Mouse (Mus musculus) liver, embryonic 14.5 days (tissue): ENCODE data around the gene Panx2. TPM values are rescaled to one million over a fixed set of nuclear protein-coding genes. Genes with fewer than 3 reads are reported as not detected.

Experiments used
- ATAC-seq: fragments of 200-750 bp; cut with Nextera tagmentation; 2 replicates; pipeline ENCODE4 v1.8.0; 2017; ENCODE audit warnings: moderate number of reproducible peaks, mild to moderate bottlenecking, moderate library complexity; ENCODE audit not compliant: insufficient read depth
- DNase-seq, 3 experiments: peaks; one replicate each; pipeline ENCODE4 v3.0.0-alpha.2; 2012 to 2013; ENCODE audit warnings: low read depth in 3 of 3, low spot score in 3 of 3
- H3K27ac ChIP-seq: fragments of 300-500 bp; sonication (generic); 2 replicates; pipeline ENCODE4 v1.5.1; 2014; ENCODE audit warnings: moderate library complexity, mild to moderate bottlenecking, control low read depth, inconsistent platforms
- H3K27me3 ChIP-seq: fragments of 300-500 bp; sonication (generic); 2 replicates; pipeline ENCODE4 v1.6.1; 2014; ENCODE audit warnings: mild to moderate bottlenecking, low read length, moderate library complexity; ENCODE audit not compliant: control insufficient read depth, insufficient read depth
- H3K36me3 ChIP-seq: fragments of 300-500 bp; sonication (generic); replicated peaks from 2 replicates; pipeline ENCODE4 v1.6.1; 2014; ENCODE audit warnings: low read depth; ENCODE audit not compliant: control insufficient read depth, insufficient read depth
- H3K4me1 ChIP-seq, 2 experiments: fragments of 200-500 bp in 1 of 2; fragments of 300-500 bp in 1 of 2; sonication (generic) in 1 of 2; replicated peaks; 2 replicates each; pipeline ENCODE4 v1.6.1; 2012 to 2014; ENCODE audit warnings: antibody characterized with exemption in 1 of 2, inconsistent platforms in 1 of 2, low read length in 1 of 2; ENCODE audit not compliant: control insufficient read depth in 2 of 2, insufficient read depth in 2 of 2
- H3K4me2 ChIP-seq: fragments of 300-500 bp; sonication (generic); 2 replicates; pipeline ENCODE4 v1.6.1; 2014; ENCODE audit warnings: low read depth, mild to moderate bottlenecking, control low read depth, moderate library complexity
- H3K4me3 ChIP-seq, 2 experiments: fragments of 200-500 bp in 1 of 2; fragments of 300-500 bp in 1 of 2; sonication (generic) in 1 of 2; 2 replicates each; pipeline ENCODE4 v1.5.1; 2012 to 2014; ENCODE audit warnings: low read depth in 2 of 2, low read length in 2 of 2, mild to moderate bottlenecking in 2 of 2, control low read depth in 1 of 2, inconsistent platforms in 1 of 2, moderate library complexity in 1 of 2; ENCODE audit not compliant: insufficient read depth in 1 of 2
- H3K9ac ChIP-seq: fragments of 300-500 bp; sonication (generic); replicated peaks from 2 replicates; pipeline ENCODE4 v1.6.1; 2014; ENCODE audit warnings: mild to moderate bottlenecking, control low read depth, moderate library complexity
- H3K9me3 ChIP-seq: fragments of 300-500 bp; sonication (generic); 2 replicates; pipeline ENCODE4 v1.6.1; 2016; ENCODE audit warnings: low read length, mixed read lengths; ENCODE audit not compliant: control insufficient read depth
- CTCF ChIP-seq: IDR thresholded peaks from 2 replicates; pipeline ENCODE4 v1.5.1; 2016; ENCODE audit warnings: antibody characterized with exemption, low read depth, control low read depth
- EP300 ChIP-seq: IDR thresholded peaks from 2 replicates; pipeline ENCODE4 v1.6.1; 2016; ENCODE audit warnings: antibody characterized with exemption, low read depth
- WGBS: fragments of 180-500 bp; shearing (Covaris S2); extraction: QIAGEN DNeasy Blood & Tissue Kit; methylation state at CpG from one replicate; pipeline ENCODE4 v1.1.7; 2014; ENCODE audit not compliant: insufficient replicate concordance; 5-methylcytosine and 5-hydroxymethylcytosine counted together
- polyA plus RNA-seq, 2 experiments: library from polyadenylated mRNA; depleted of rRNA in 1 of 2; stranded (reverse) in 1 of 2; unstranded in 1 of 2; fragments of >200 nt; fragmentation: Nextera tagmentation in 1 of 2; extraction: Ambion mirVana in 1 of 2; gene quantifications; 2 replicates each; pipeline versions ENCODE4 v1.2.1 to v1.2.3; 2012 to 2014

The Panx2 gene
- polyA plus RNA-seq, 2 experiments = 0.01 TPM; not detected in 1

DNA sequence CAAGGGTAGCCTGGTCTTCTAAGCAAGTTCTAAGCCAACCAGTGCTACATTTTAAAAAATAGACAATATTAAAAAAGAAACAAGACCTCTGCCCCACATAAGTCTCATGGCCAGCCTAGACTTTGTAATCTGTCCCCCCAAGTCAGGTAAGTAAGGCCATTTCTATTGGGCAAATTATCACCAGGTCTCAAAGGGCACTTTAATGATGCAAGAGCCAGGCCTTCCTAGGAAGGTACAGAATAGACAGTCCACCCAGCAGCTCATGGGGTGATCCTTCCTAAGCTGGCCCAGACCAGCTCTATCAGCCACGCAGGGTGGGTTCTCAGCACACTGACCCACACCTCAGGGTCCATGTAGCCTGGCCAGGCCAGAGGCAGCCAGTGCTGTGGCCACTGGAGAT, 24.4 kb downstream of the Panx2 start:
- WGBS = 68% methylated on average over 1 of the region's 1 CpGs
- peaks cover 2% of the 10 kb centered on the region; the same call in 1 of the 2 replicates for H3K36me3 ChIP-seq
- DNase-seq (no peak), ATAC-seq (no peak)
- no peak overlapping the region for H3K27ac ChIP-seq
- TF ChIP-seq EP300 = no peak
- TF ChIP-seq CTCF = no peak
- no peak overlapping the region for H3K4me2 ChIP-seq
- H3K9me3 ChIP-seq = no peaks in the 10 kb centered on the region
- H3K27me3 ChIP-seq = no peaks in the 10 kb centered on the region
- no peak overlapping the region for H3K4me3 ChIP-seq
- H3K4me1 ChIP-seq = peaks cover 0 to 3% of the 10 kb centered on the region in 2 experiments; a peak in 1 of 4 replicates
- H3K9ac ChIP-seq = no peak overlapping the region

DNA sequence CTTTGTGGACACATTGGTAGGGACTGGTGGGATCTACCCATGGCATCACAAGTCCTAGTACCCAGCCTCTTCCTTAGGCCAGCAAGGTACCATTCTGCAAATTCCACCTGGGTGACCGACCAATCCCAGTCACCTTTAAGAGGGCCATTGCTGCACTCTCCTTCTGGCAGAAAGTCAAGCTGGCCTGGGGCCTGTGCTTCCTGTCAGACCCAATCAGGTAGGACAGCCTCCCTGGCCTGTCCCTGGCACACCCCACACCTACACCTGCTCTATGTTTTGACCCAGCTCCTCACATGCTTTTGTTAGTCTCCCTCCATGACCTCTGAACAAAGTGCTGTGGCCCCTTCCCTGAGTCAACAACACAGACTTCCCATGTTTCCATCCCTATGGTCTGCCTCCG, 25.3 kb downstream of the Panx2 start:
- DNase-seq = no peak
- Histone ChIP-seq H3K27ac (no peak overlapping the region), H3K27me3 (no peaks in the 10 kb centered on the region), H3K36me3 (peaks cover 2% of the 10 kb centered on the region; the same call in 1 of the 2 replicates), H3K4me1 (peaks cover 2 to 5% of the 10 kb centered on the region in 2 experiments; a peak in 3 of 4 replicates), H3K9me3 (no peaks in the 10 kb centered on the region), H3K4me2 (no peak overlapping the region), H3K4me3 (no peak overlapping the region), H3K9ac (no peak overlapping the region)
- 75% methylated on average over 2 of the region's 2 CpGs for WGBS
- TF ChIP-seq EP300 = no peak
- TF ChIP-seq CTCF = no peak
- no peak for ATAC-seq

DNA sequence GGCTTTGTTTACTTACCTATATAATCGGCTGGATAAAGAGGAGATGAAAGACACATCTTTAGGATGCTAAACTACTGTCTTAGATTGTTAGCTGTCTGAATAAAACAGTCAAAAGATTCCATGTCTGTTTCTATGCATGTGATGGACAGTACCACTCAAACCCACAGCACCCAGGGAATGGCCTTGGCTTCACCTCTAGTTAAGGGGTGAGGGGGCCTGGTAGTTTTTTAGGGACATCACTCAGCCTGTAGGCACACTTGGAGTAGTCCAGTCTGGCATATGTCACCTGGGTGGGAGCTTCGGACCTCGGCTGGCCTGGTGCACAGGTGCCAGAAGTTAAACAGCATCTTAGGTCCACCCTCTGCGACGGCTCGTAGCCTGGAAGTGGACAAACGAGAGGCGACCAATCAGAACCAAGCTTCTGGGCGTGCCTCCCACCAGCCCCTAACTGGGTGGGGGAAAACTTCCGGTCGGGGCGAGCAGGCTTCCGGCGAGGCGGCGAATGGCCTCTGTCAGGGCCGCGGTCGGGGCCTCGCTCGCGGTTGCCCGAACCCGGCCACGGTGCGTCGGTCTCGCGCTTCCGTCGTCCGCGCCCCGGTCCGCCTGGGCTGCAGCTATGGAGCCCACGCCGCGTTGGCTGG, 29.2 kb downstream of the Panx2 start, which contains the start of gene Selenoo:
Gene Selenoo, plus strand, starts transcription at position 478 of the 641 bp plus-strand sequence.
- no peak for TF ChIP-seq CTCF
- no peak for TF ChIP-seq EP300
- H3K36me3 ChIP-seq = peaks cover 2% of the 10 kb centered on the region; the same call in 1 of the 2 replicates
- peak; percentile 75 to 77 (median 77) for DNase-seq

DNA sequence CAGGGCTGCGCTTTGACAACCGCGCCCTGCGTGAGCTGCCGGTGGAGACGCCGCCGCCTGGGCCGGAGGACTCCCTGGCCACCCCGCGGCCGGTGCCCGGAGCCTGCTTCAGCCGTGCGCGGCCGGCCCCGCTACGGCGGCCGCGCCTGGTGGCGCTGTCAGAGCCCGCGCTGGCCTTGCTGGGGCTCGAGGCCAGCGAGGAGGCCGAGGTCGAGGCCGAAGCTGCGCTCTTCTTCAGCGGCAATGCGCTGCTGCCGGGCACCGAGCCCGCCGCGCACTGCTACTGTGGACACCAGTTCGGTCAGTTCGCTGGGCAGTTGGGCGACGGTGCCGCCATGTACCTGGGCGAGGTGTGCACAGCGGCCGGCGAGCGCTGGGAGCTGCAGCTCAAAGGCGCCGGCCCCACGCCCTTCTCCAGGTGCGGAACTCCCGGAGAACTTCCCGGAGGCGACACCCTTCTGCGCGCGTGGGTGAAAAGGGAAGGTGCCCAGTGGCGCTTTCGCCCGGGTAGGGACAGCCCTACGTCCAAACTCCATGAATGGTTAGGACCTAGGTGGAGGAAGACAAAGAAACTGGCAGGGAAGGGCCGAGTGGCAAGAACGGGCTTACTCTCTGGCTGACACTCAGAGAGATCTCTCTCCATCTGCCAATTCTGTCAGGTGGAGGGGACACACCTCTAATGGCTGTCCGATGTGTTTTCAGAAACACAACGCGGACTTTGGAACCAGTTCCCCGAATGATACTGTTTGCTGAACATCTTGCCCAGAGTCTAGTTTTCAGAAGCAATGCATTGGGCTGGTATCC, 29.9 kb downstream of the Panx2 start:
- Histone ChIP-seq H3K4me1 (peaks cover 5 to 8% of the 10 kb centered on the region in 2 experiments; a peak in 3 of 4 replicates), H3K4me2 (peak overlapping the region; percentile 79), H3K9me3 (no peaks in the 10 kb centered on the region), H3K36me3 (peaks cover 4% of the 10 kb centered on the region; the same call in 1 of the 2 replicates), H3K27ac (peak overlapping the region; percentile 10; the same call in 1 of the 2 replicates), H3K9ac (peak overlapping the region; percentile 89), H3K4me3 (peak overlapping the region; percentile 75 to 91), H3K27me3 (no peaks in the 10 kb centered on the region)
- DNase-seq = no peak
- 2% methylated on average over 68 of the region's 68 CpGs for WGBS
- peak; percentile 70 for ATAC-seq
- TF ChIP-seq EP300 = no peak
- TF ChIP-seq CTCF = no peak

More for the DNA sequence above, 29.2 kb downstream of the Panx2 start, which contains the start of gene Selenoo:
- 2% methylated on average over 38 of the region's 38 CpGs for WGBS
- Histone ChIP-seq H3K4me1 (peaks cover 5 to 8% of the 10 kb centered on the region in 2 experiments; a peak in 3 of 4 replicates), H3K9ac (peak within 1 kb of the TSS; percentile 89), H3K4me3 (peak within 1 kb of the TSS; percentile 75 to 91), H3K4me2 (peak within 1 kb of the TSS; percentile 79), H3K27ac (peak within 1 kb of the TSS; percentile 10; the same call in 1 of the 2 replicates), H3K27me3 (no peaks in the 10 kb centered on the region), H3K9me3 (no peaks in the 10 kb centered on the region)
- peak; percentile 92 for ATAC-seq

- H3K4me2 ChIP-seq = no peak overlapping the region
- peaks cover 11% of the 10 kb centered on the region for H3K36me3 ChIP-seq
- H3K4me3 ChIP-seq = no peak overlapping the region
- no peak overlapping the region for H3K27ac ChIP-seq
- DNase-seq = no peak
- TF ChIP-seq CTCF = no peak
- no peak for TF ChIP-seq EP300
- peaks cover 5 to 8% of the 10 kb centered on the region in 2 experiments; a peak in 3 of 4 replicates for H3K4me1 ChIP-seq
- no peak for ATAC-seq
- H3K9ac ChIP-seq = no peak overlapping the region
- WGBS = 81% methylated on average over 4 of the region's 4 CpGs
- no peaks in the 10 kb centered on the region for H3K27me3 ChIP-seq
- no peaks in the 10 kb centered on the region for H3K9me3 ChIP-seq
These were observed 31.1 kb downstream of the Panx2 start for GRCm38 (mm10) chr15:89090662-89091061.
